Mouse (Mus musculus): Measurements from ENCODE around the gene Dqx1. TPM values are rescaled to one million over a fixed set of nuclear protein-coding genes. Genes with fewer than 3 reads are reported as not detected.

The Dqx1 gene
- 0.63 and 0.88 TPM in 2 replicates for polyA plus RNA-seq (2016; fragmentation: Nextera tagmentation; extraction: Ambion mirVana)

- Histone ChIP-seq H3K4me3 (replicated peaks) (no peak within 1 kb of the TSS), H3K9me3 (no peaks in the 10 kb centered on the region), H3K4me2 (no peak within 1 kb of the TSS), H3K27me3 (peaks cover 29% of the 10 kb centered on the region), H3K27ac (no peak within 1 kb of the TSS), H3K9ac (no peak within 1 kb of the TSS), H3K4me1 (peaks cover 22% of the 10 kb centered on the region), H3K36me3 (replicated peaks) (peaks cover 20% of the 10 kb centered on the region)
- ATAC-seq (ENCODE audit: low FRiP score) = no peak
- 52% methylated on average over 3 of the region's 3 CpGs for WGBS
Measured at GRCm38 (mm10) chr6:83057790-83058189, at the start of gene Dqx1. TSS of gene Dqx1 (plus strand) at chr6:83057844.

DNA sequence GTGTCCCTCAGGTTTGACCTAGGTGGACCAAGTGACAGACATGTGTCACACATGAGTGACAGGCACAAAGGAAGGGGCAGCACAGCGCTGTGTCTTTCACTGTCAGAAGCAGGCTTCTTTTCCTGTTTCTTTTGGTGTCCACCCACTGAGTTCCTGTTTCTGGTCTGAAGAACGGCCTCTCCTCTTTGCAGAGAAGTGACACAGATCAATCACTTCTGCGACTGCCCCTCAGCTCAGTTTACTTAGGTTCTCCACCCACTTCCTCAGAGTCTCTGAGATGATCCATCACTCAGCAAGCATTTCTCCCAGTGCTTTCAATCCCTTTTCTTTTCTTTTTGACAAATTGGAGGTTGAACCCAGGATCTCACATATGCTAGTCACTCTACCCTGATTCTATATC, 49.0 kb upstream of the Dqx1 start:
- Histone ChIP-seq H3K4me1 (no peaks in the 10 kb centered on the region), H3K36me3 (replicated peaks) (no peaks in the 10 kb centered on the region), H3K4me2 (no peak overlapping the region), H3K9me3 (no peaks in the 10 kb centered on the region), H3K9ac (no peak overlapping the region), H3K27me3 (peaks cover 7% of the 10 kb centered on the region; the same call in 1 of the 2 replicates), H3K4me3 (replicated peaks) (no peak overlapping the region), H3K27ac (no peak overlapping the region)
- no peak for ATAC-seq (ENCODE audit: low FRiP score)
- WGBS = 77% methylated on average over 3 of the region's 3 CpGs

- WGBS = 81% methylated on average over 7 of the region's 7 CpGs
Measured at GRCm38 (mm10) chr6:83010010-83010409, 47.6 kb upstream of the Dqx1 start.

DNA sequence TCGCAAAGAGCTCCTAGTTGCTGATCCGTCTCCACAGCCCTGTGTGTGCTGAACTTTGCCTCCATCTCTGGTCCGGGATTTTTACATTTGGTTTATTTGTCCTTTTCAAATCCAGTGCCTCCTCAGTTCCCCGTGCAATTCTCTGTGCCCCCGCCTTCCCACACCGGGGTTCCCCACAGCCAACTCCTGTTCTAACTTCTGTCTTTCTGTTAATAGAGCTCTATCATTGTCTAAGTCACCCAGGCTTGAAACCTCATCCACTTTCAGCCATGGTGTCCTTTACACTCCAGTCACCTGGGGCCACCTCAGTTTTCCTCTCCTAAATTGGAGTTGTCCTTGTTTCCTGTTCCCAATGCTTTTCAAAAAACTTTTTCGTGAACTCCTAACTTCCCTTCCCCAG, 46.4 kb upstream of the Dqx1 start:
- no peak overlapping the region for H3K27ac ChIP-seq
- no peak overlapping the region for H3K4me2 ChIP-seq
- no peaks in the 10 kb centered on the region for H3K4me1 ChIP-seq
- no peak overlapping the region for H3K4me3 ChIP-seq (replicated peaks)
- H3K9me3 ChIP-seq = no peaks in the 10 kb centered on the region
- no peak overlapping the region for H3K9ac ChIP-seq
- H3K27me3 ChIP-seq = peaks cover 7% of the 10 kb centered on the region; the same call in 1 of the 2 replicates
- ATAC-seq (ENCODE audit: low FRiP score) = no peak
- H3K36me3 ChIP-seq (replicated peaks) = no peaks in the 10 kb centered on the region
- 83% methylated on average over 7 of the region's 7 CpGs for WGBS

More at GRCm38 (mm10) chr6:83010010-83010409, 47.6 kb upstream of the Dqx1 start:
- Histone ChIP-seq H3K9ac (no peak overlapping the region), H3K27ac (no peak overlapping the region), H3K9me3 (no peaks in the 10 kb centered on the region), H3K4me1 (no peaks in the 10 kb centered on the region), H3K4me2 (no peak overlapping the region), H3K27me3 (peaks cover 7% of the 10 kb centered on the region; the same call in 1 of the 2 replicates), H3K4me3 (replicated peaks) (no peak overlapping the region), H3K36me3 (replicated peaks) (no peaks in the 10 kb centered on the region)
- ATAC-seq (ENCODE audit: low FRiP score) = no peak

GRCm38 (mm10) chr6:83011756-83012155, 45.9 kb upstream of the Dqx1 start:
- 74% methylated on average over 6 of the region's 6 CpGs for WGBS
- Histone ChIP-seq H3K4me2 (no peak overlapping the region), H3K4me1 (no peaks in the 10 kb centered on the region), H3K9ac (no peak overlapping the region), H3K36me3 (replicated peaks) (no peaks in the 10 kb centered on the region), H3K4me3 (replicated peaks) (no peak overlapping the region), H3K27me3 (peaks cover 7% of the 10 kb centered on the region; the same call in 1 of the 2 replicates), H3K9me3 (no peaks in the 10 kb centered on the region), H3K27ac (no peak overlapping the region)
- no peak for ATAC-seq (ENCODE audit: low FRiP score)

GRCm38 (mm10) chr6:83013444-83013843, 44.2 kb upstream of the Dqx1 start:
- no peak for ATAC-seq (ENCODE audit: low FRiP score)
- peaks cover 6% of the 10 kb centered on the region; the same call in 1 of the 2 replicates for H3K27me3 ChIP-seq
- H3K27ac ChIP-seq = no peak overlapping the region
- no peak overlapping the region for H3K9ac ChIP-seq
- H3K4me2 ChIP-seq = no peak overlapping the region
- 64% methylated on average over 5 of the region's 5 CpGs for WGBS
- H3K36me3 ChIP-seq (replicated peaks) = no peaks in the 10 kb centered on the region
- no peak overlapping the region for H3K4me3 ChIP-seq (replicated peaks)
- H3K4me1 ChIP-seq = no peaks in the 10 kb centered on the region
- no peaks in the 10 kb centered on the region for H3K9me3 ChIP-seq

GRCm38 (mm10) chr6:83014482-83015466, 42.9 kb upstream of the Dqx1 start:
- no peak overlapping the region for H3K27ac ChIP-seq
- H3K4me2 ChIP-seq = no peak overlapping the region
- ATAC-seq (ENCODE audit: low FRiP score) = no peak

DNA sequence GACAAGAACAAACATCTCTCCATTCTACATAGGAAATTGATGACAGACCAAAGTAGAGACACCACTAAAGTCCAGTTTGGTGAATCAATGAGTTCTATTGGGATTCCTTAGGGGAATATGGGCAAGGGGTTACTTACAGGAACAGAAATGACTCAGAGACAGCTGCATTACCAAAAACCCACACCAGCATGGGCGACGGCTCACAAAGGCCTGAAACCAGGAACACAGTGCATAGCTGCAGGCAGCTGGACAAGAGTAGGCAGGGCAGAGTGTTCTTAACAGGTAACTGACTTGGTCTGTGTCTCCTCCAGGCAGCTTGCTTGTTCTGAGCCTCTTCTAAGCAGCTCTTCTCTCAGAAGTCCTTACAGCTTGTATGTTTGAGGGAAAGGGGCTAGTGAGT, 41.9 kb upstream of the Dqx1 start:
- WGBS = 93% methylated on average over 2 of the region's 2 CpGs
- no peaks in the 10 kb centered on the region for H3K36me3 ChIP-seq (replicated peaks)
- no peak overlapping the region for H3K4me3 ChIP-seq (replicated peaks)
- no peak overlapping the region for H3K9ac ChIP-seq
- H3K9me3 ChIP-seq = no peaks in the 10 kb centered on the region
- H3K27me3 ChIP-seq = no peaks in the 10 kb centered on the region
- no peak for ATAC-seq (ENCODE audit: low FRiP score)
- no peaks in the 10 kb centered on the region for H3K4me1 ChIP-seq
- no peak overlapping the region for H3K4me2 ChIP-seq
- no peak overlapping the region for H3K27ac ChIP-seq

More at GRCm38 (mm10) chr6:83014482-83015466, 42.9 kb upstream of the Dqx1 start:
- Histone ChIP-seq H3K4me3 (replicated peaks) (no peak overlapping the region), H3K9me3 (no peaks in the 10 kb centered on the region), H3K27me3 (peaks cover 4% of the 10 kb centered on the region; the same call in 1 of the 2 replicates), H3K9ac (no peak overlapping the region), H3K36me3 (replicated peaks) (no peaks in the 10 kb centered on the region), H3K4me1 (no peaks in the 10 kb centered on the region)
- WGBS = 75% methylated on average over 12 of the region's 12 CpGs

- H3K4me1 ChIP-seq = no peaks in the 10 kb centered on the region
- ATAC-seq (ENCODE audit: low FRiP score) = no peak
- H3K4me2 ChIP-seq = no peak overlapping the region
- H3K27me3 ChIP-seq = no peaks in the 10 kb centered on the region
- H3K9me3 ChIP-seq = no peaks in the 10 kb centered on the region
- no peaks in the 10 kb centered on the region for H3K36me3 ChIP-seq (replicated peaks)
- H3K27ac ChIP-seq = no peak overlapping the region
- no peak overlapping the region for H3K4me3 ChIP-seq (replicated peaks)
- WGBS = 81% methylated on average over 3 of the region's 3 CpGs
- no peak overlapping the region for H3K9ac ChIP-seq
Measured at GRCm38 (mm10) chr6:83017190-83017589, 40.5 kb upstream of the Dqx1 start.

DNA sequence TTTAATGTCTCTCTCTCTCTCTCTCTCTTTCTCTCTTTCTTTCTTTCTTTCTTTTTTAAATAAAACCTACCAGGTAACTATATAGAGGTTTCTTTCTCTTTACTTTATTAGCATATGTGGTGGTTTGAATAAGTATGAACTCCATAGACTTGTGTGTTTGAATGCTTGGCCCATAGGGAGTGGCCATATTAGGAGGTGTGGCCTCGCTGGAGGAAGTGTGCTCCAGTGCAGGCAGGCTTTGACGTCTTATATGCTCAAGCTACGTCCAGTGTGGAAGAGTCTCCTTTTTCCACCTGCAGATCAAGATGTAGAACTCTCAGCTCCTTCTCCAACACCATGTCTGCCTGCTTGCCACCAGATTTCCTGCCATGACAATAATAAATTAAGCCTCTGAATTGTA, 38.6 kb upstream of the Dqx1 start:
- no peak overlapping the region for H3K4me3 ChIP-seq (replicated peaks)

GRCm38 (mm10) chr6:83020121-83020520, 37.5 kb upstream of the Dqx1 start:
- Histone ChIP-seq H3K4me2 (no peak overlapping the region), H3K27ac (no peak overlapping the region), H3K36me3 (replicated peaks) (no peaks in the 10 kb centered on the region), H3K4me3 (replicated peaks) (no peak overlapping the region), H3K9me3 (no peaks in the 10 kb centered on the region), H3K9ac (no peak overlapping the region), H3K27me3 (no peaks in the 10 kb centered on the region), H3K4me1 (no peaks in the 10 kb centered on the region)
- ATAC-seq (ENCODE audit: low FRiP score) = no peak
- WGBS = 85% methylated on average over 6 of the region's 6 CpGs

More for the DNA sequence above, 38.6 kb upstream of the Dqx1 start:
- Histone ChIP-seq H3K4me1 (no peaks in the 10 kb centered on the region), H3K9me3 (no peaks in the 10 kb centered on the region), H3K36me3 (replicated peaks) (no peaks in the 10 kb centered on the region), H3K4me2 (no peak overlapping the region), H3K27ac (no peak overlapping the region), H3K9ac (no peak overlapping the region), H3K27me3 (no peaks in the 10 kb centered on the region)
- no peak for ATAC-seq (ENCODE audit: low FRiP score)
- 67% methylated on average over 3 of the region's 3 CpGs for WGBS

DNA sequence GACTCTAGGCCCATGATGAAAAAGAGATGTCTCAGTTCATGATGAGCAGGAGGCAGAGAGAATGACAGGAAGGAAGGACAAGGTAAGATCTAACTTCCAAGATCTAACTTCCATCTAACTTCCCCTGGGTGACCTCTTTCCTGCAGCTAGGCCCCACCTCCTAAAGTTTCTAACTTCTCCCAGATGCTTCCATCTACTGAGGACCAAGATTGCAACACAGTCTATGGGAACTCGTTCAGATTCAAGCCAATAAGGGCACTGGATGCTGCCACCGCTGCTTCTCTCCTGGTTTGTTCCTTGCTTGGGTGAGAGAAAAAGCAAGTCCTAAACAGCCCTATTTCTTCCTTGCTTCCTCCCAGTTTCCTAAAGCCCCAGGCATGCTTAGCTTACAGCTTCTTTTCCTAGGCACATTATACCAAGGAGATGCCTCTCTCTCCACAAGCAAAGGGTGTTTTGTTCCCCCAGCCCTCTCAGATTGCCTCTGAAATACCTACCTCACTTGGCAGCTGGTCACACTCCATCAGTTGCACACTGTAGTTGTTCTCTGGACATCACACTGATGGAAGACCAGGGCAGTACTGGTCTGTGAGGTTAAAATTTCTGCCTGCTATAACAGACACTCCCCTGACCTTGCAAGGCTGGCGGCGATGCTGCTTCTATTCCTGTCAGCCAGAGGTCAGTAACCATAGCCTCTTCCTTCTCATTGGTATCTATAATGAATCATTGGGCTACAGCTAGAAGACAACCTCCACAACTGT, 36.6 kb upstream of the Dqx1 start:
- Histone ChIP-seq H3K9ac (no peak overlapping the region), H3K4me1 (no peaks in the 10 kb centered on the region), H3K9me3 (no peaks in the 10 kb centered on the region), H3K36me3 (replicated peaks) (no peaks in the 10 kb centered on the region), H3K27ac (no peak overlapping the region), H3K4me3 (replicated peaks) (no peak overlapping the region), H3K4me2 (no peak overlapping the region), H3K27me3 (no peaks in the 10 kb centered on the region)
- 89% methylated on average over 4 of the region's 4 CpGs for WGBS
- no peak for ATAC-seq (ENCODE audit: low FRiP score)
